Mouse (Mus musculus): ENCODE measurements around the gene Lingo4. TPM values are rescaled to one million over a fixed set of nuclear protein-coding genes. Genes with fewer than 3 reads are reported as not detected.

Gene Lingo4
- total RNA-seq, 2 experiments from 2014 or later = 1.5 to 1.7 TPM

DNA sequence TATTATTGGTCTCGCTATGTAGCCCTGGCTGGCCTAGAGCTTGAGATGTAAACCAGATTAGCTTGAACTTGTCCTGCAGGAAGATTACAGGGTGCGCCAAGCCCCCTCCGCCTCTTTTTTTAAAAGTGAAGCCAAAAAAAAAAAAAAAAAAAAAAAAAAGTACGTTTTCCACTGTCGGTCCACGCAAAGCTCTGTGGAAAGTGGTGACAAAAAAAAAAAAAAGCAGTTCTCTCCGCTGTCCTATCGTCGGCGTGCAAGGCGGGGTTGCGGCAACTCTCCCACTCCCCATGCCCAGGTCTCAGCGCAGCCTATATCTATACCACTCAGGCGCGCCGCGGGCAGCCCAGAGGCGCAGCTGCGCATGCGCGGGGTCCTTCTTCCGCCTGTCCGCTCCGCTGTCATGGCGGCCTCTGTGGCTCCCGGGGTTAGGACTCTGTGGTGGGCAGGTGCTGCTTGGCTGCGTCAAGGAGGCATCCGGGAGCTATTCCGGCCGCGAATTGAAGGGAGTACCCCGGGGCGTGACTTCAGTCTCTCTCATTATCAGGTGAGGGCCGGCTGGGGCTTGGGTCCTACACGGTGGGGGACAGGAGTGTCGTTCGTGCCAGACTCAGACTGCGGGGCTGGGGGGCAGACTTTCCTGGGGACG, 44.8 kb downstream of the Lingo4 start, which contains the start of gene Mrpl9:
Gene Mrpl9, plus strand, starts transcription at position 368 of the 646 bp plus-strand sequence.
- intact Hi-C loops (cut with DNase I) = loop anchor here (10.0 kb wide), 1 partner anchor 78 kb away; the partner anchor contains the start of gene C2cd4d
- DNase-seq = peak; percentile 98

DNA sequence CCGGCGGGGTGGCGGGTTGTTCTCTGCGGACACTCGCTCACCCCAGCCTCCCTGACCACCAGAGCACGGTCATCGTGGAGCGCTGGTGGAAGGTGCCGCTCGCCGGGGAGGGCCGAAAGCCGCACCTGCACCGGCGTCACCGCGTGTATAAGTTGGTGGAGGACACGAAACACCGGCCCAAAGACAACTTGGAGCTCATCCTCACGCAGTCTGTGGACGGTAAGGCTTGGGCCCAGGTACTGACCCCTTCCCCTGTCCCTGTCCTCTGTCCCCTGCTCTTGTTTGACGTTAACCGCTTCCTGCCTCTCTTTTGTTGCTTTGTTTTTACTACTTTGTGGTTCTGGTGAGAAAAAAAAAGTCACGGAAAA, 45.3 kb downstream of the Lingo4 start, which contains the start of gene Oaz3:
Gene Oaz3, minus strand, starts transcription at position 319 of the 368 bp plus-strand sequence.
- intact Hi-C loops (cut with DNase I) = loop anchor here (10.0 kb wide), 1 partner anchor 79 kb away; the partner anchor contains the start of gene C2cd4d

DNA sequence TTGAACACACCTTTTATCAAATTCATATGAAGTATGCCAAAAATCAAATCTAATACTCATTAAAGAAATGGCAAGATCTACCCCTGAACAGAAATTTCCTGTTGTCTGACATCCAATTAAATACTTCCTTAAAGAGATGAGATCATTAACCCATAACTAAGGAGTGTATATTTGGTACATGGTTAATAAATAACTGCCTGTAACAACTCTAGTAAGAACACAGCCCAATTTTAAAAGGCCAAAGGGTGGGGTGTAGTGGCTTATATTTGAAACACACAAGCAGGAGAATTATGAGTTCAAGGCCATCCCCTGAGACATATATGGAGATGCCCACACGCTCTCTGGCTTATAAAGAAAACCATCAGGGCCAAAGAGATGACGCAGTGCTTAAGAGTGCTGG, 51.1 kb downstream of the Lingo4 start:
- intact Hi-C loops (cut with DNase I) = loop anchor here (10.0 kb wide), 1 partner anchor 85 kb away; the partner anchor contains the start of gene C2cd4d
- no peak for DNase-seq

More for the DNA sequence above, 45.3 kb downstream of the Lingo4 start, which contains the start of gene Oaz3:
- DNase-seq = no peak

Other genes with a start within 250 kb of the Lingo4 start
- gene Gm10696, start 220.3 kb upstream of the Lingo4 start, total RNA-seq (2021) = not detected
- gene Gm5286, start 201.8 kb upstream of the Lingo4 start, total RNA-seq (2021) = not detected
- gene Gm4778, start 134.5 kb upstream of the Lingo4 start, total RNA-seq (2021) = not detected
- 10 to 100 TPM; 27.6 to 31.5 TPM for gene Them4, start 88.4 kb upstream of the Lingo4 start, total RNA-seq (2021)
- not detected for gene Them5, start 56.4 kb upstream of the Lingo4 start, total RNA-seq (2021)
- under 1 TPM; 0.38 to 0.81 TPM for gene C2cd4d, start 36.1 kb upstream of the Lingo4 start, total RNA-seq (2021)
- gene Rorc, start 25.7 kb upstream of the Lingo4 start, total RNA-seq (2021) = under 1 TPM in 1 of 2 experiments, not detected in 1; 0.16 TPM
- 10 to 100 TPM; 46.8 to 51.0 TPM for gene Tdrkh, start 14.8 kb downstream of the Lingo4 start, total RNA-seq (2021)
- gene Mrpl9, start 44.8 kb downstream of the Lingo4 start, total RNA-seq (2021) = 10 to 100 TPM; 39.2 to 39.9 TPM
- gene Oaz3, start 45.4 kb downstream of the Lingo4 start, total RNA-seq (2021) = not detected
- gene Celf3, start 79.8 kb downstream of the Lingo4 start, total RNA-seq (2021) = 100 to 1,000 TPM; 243 to 274 TPM
- 1 to 10 TPM; 6.4 to 7.1 TPM for gene Riiad1, start 81.8 kb downstream of the Lingo4 start, total RNA-seq (2021)
- gene Snx27, start 184.2 kb downstream of the Lingo4 start, total RNA-seq (2021) = 100 to 1,000 TPM; 107 to 113 TPM
- gene Gm10972, start 244.6 kb downstream of the Lingo4 start, total RNA-seq (2021) = not detected